Mouse (Mus musculus) G1E (cell line): ENCODE results near the gene Eif4e1b.

Experiments
- CTCF ChIP-seq: IDR thresholded peaks from 2 replicates; pipeline ENCODE4 v1.5.1; 2012; ENCODE audit warnings: low read depth, low read length, inconsistent platforms, mixed read lengths
- TAL1 ChIP-seq: conservative IDR thresholded peaks from 2 replicates; pipeline ENCODE4 v1.6.1; 2012; ENCODE audit warnings: low read depth, low read length, inconsistent platforms, mixed read lengths

DNA sequence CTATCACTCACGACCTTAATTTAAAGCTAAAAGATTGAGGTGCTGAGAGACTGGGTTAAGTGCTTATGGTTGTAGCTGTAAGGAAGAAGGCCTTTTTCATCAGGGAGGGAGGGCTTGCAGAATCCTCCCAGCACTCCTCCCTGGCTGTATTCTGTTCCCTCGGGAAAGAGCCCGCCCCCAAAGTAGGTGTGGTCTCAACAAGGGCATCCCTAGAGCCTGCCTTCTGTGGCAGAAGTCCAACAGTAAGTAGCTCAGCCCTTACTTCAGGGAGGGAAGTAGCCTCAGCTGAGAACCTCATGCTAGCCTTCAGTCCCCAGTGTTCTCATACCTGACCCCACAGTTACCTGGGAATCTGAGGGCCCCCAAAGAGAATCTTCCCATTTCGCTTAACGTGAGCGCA lies 44.7 kb downstream of the Eif4e1b start:
- TF ChIP-seq CTCF (no peak), TAL1 (no peak)
